In genomic region chr16:8494268-8494667, GRCm38 (mm10) we compare ENCODE assay signal across 8 mouse cellular contexts. TPM values are rescaled to one million over a fixed set of nuclear protein-coding genes. Genes with fewer than 3 reads are reported as not detected.
DNase-seq lines count a peak whose midpoint lies in the region; ATAC-seq and TF ChIP-seq lines count a peak whose summit lies in the region.

No protein-coding gene starts in this region.

- peak; percentile 66 for TF ChIP-seq CTCF in bone marrow macrophage, adult 2 months (IDR thresholded peaks at IDR 0.05; ENCODE audit: low read depth, low read length)

- no peak overlapping the region for H3K9ac ChIP-seq in ES-E14 (ENCODE audit: insufficient read depth, low read depth, low read length, poor library complexity, severe bottlenecking)
- no peak overlapping the region for H3K9ac ChIP-seq in embryonic facial prominence, embryonic 12.5 days
- H3K9ac ChIP-seq in heart, embryonic 14.5 days (ENCODE audit: low read length): no peak overlapping the region
- H3K9ac ChIP-seq in liver, embryonic 16.5 days (ENCODE audit: low read depth, low read length): no peak overlapping the region

- no peak for TF ChIP-seq POLR2A in bone marrow macrophage, adult 2 months (IDR thresholded peaks at IDR 0.05; ENCODE audit: borderline replicate concordance, low read depth, low read length)

- peak; percentile 70 for DNase-seq in ES-E14 (ENCODE audit: low read depth, low spot score)
- peak; percentile 76 for DNase-seq in kidney, postnatal 10 days
- peak; percentile 52 for DNase-seq in ovary, adult 18-20 months (ENCODE audit: low spot score)
- peak; percentile 18 to 72 for DNase-seq in thymus, postnatal 10 days (ENCODE audit: low spot score in 2 of 2)

- H3K4me1 ChIP-seq in ES-E14 (ENCODE audit: control insufficient read depth in 2 of 2, insufficient read depth in 2 of 2, low read length in 2 of 2, poor library complexity in 1 of 2): peaks cover 0 to 3% of the 10 kb centered on the region in 2 experiments; a peak in 2 of 4 replicates
- no peaks in the 10 kb centered on the region for H3K4me1 ChIP-seq in bone marrow macrophage, adult 2 months (ENCODE audit: control insufficient read depth, insufficient read depth, low read length)
- no peaks in the 10 kb centered on the region for H3K4me1 ChIP-seq in embryonic facial prominence, embryonic 12.5 days
- H3K4me1 ChIP-seq in heart, embryonic 14.5 days (ENCODE audit: control insufficient read depth in 2 of 2, insufficient read depth in 2 of 2, low read length in 2 of 2): peaks cover 0 to 6% of the 10 kb centered on the region in 2 experiments; a peak in 1 of 4 replicates
- H3K4me1 ChIP-seq in liver, embryonic 16.5 days (ENCODE audit: control insufficient read depth, low read depth, low read length): no peaks in the 10 kb centered on the region

- WGBS in embryonic facial prominence, embryonic 12.5 days: 21% methylated on average over 4 of the region's 4 CpGs
- 15% methylated on average over 4 of the region's 4 CpGs for WGBS in heart, embryonic 14.5 days
- 24% methylated on average over 4 of the region's 4 CpGs for WGBS in liver, embryonic 16.5 days (ENCODE audit: insufficient replicate concordance)

- ATAC-seq in embryonic facial prominence, embryonic 12.5 days (ENCODE audit: insufficient number of reproducible peaks, insufficient read depth, low FRiP score, low TSS enrichment): peak; percentile 53; the same call in 1 of the 2 replicates
- ATAC-seq in heart, embryonic 14.5 days (ENCODE audit: insufficient number of reproducible peaks, insufficient read depth, low FRiP score, low read depth): peak; percentile 62; the same call in 1 of the 2 replicates
- ATAC-seq in liver, embryonic 16.5 days (ENCODE audit: low read depth): 0 out of 2 replicates have a peak, but pooled peaks have one; percentile 58

- H3K27ac ChIP-seq in ES-E14 (ENCODE audit: insufficient read depth, low read depth, low read length, poor library complexity, severe bottlenecking): no peak overlapping the region
- no peak overlapping the region for H3K27ac ChIP-seq in bone marrow macrophage, adult 2 months (ENCODE audit: insufficient read depth, low read depth, low read length)
- H3K27ac ChIP-seq in embryonic facial prominence, embryonic 12.5 days: no peak overlapping the region
- H3K27ac ChIP-seq in heart, embryonic 14.5 days (replicated peaks in 1 of 2; ENCODE audit: control insufficient read depth in 1 of 2, insufficient read depth in 1 of 2, low read depth in 2 of 2, low read length in 2 of 2): no peak overlapping the region
- no peak overlapping the region for H3K27ac ChIP-seq in liver, embryonic 16.5 days (ENCODE audit: low read length)

- in situ Hi-C loops in ES-E14 (cut with MboI; ENCODE audit: low sequenced_read_pairs in 2 of 2, unreplicated experiment in 2 of 2): loop anchor here (5.0 to 10.0 kb wide), 3 partner anchors 79 to 183 kb away; partner anchors contain the start of gene Carhsp1 (in 1 of the 2)

- H3K36me3 ChIP-seq in ES-E14 (ENCODE audit: control insufficient read depth, insufficient read depth, low read length, poor library complexity, severe bottlenecking): peaks cover 4% of the 10 kb centered on the region; the same call in 1 of the 2 replicates
- H3K36me3 ChIP-seq in embryonic facial prominence, embryonic 12.5 days: 0 out of 2 replicates have a peak, but pooled peaks cover 5% of the 10 kb centered on the region
- H3K36me3 ChIP-seq in heart, embryonic 14.5 days (ENCODE audit: control insufficient read depth, insufficient read depth, low read length): peaks cover 9% of the 10 kb centered on the region; the same call in 1 of the 2 replicates
- no peaks in the 10 kb centered on the region for H3K36me3 ChIP-seq in liver, embryonic 16.5 days (ENCODE audit: control insufficient read depth, insufficient read depth)

- no peak overlapping the region for H3K4me2 ChIP-seq in embryonic facial prominence, embryonic 12.5 days (replicated peaks)
- no peak overlapping the region for H3K4me2 ChIP-seq in heart, embryonic 14.5 days (ENCODE audit: low read length)
- H3K4me2 ChIP-seq in liver, embryonic 16.5 days (ENCODE audit: low read depth, low read length): no peak overlapping the region

- H3K27me3 ChIP-seq in embryonic facial prominence, embryonic 12.5 days: no peaks in the 10 kb centered on the region
- H3K27me3 ChIP-seq in heart, embryonic 14.5 days (ENCODE audit: control insufficient read depth, insufficient read depth, low read length): no peaks in the 10 kb centered on the region
- no peaks in the 10 kb centered on the region; the same call in 1 of the 2 replicates for H3K27me3 ChIP-seq in liver, embryonic 16.5 days (ENCODE audit: control insufficient read depth, insufficient read depth, low read depth, low read length)

- H3K9me3 ChIP-seq in ES-E14 (ENCODE audit: control insufficient read depth, insufficient read depth, low read depth, low read length): no peaks in the 10 kb centered on the region
- no peaks in the 10 kb centered on the region; the same call in 1 of the 2 replicates for H3K9me3 ChIP-seq in embryonic facial prominence, embryonic 12.5 days
- H3K9me3 ChIP-seq in heart, embryonic 14.5 days (ENCODE audit: control insufficient read depth, low read length): no peaks in the 10 kb centered on the region
- H3K9me3 ChIP-seq in liver, embryonic 16.5 days (replicated peaks; ENCODE audit: control insufficient read depth, low read length): no peaks in the 10 kb centered on the region

- H3K4me3 ChIP-seq in ES-E14 (ENCODE audit: insufficient read depth in 1 of 2, low read depth in 1 of 2, low read length in 2 of 2, poor library complexity in 1 of 2, severe bottlenecking in 1 of 2): no peak overlapping the region
- H3K4me3 ChIP-seq in bone marrow macrophage, adult 2 months (ENCODE audit: insufficient read depth, low read length): no peak overlapping the region
- no peak overlapping the region for H3K4me3 ChIP-seq in embryonic facial prominence, embryonic 12.5 days
- no peak overlapping the region for H3K4me3 ChIP-seq in heart, embryonic 14.5 days (ENCODE audit: control insufficient read depth in 1 of 2, insufficient read depth in 1 of 2, low read depth in 1 of 2, low read length in 2 of 2)
- no peak overlapping the region for H3K4me3 ChIP-seq in liver, embryonic 16.5 days (ENCODE audit: low read depth, low read length)

TF ChIP-seq in ES-E14, 5 proteins besides CTCF, POLR2A, EP300 and RAD21:
- TF ChIP-seq MAFK (IDR thresholded peaks at IDR 0.05; ENCODE audit: insufficient read depth, low read depth, low read length): no peak
- TF ChIP-seq CHD2 (IDR thresholded peaks at IDR 0.05; ENCODE audit: low read depth, low read length): no peak
- TF ChIP-seq ZC3H11A (IDR thresholded peaks at IDR 0.05; ENCODE audit: borderline replicate concordance, low read depth, low read length): peak; percentile 94

RNA-seq across cellular contexts. Expression of gene Abat, which starts 19.0 kb away (rescaled TPM):
- 2.3 and 4.3 TPM in 2 replicates for total RNA-seq in ES-E14 (2012; rRNA removed)
- not detected in 2 replicates for polyA plus RNA-seq in bone marrow macrophage, adult 2 months (2012; ENCODE audit: insufficient read depth, insufficient read length, missing spikeins)
- 35.8 and 37.6 TPM in 2 replicates for polyA plus RNA-seq in embryonic facial prominence, embryonic 12.5 days (2016; fragmentation: Nextera tagmentation; extraction: Ambion mirVana)
- 27.6 and 30.3 TPM in 2 replicates for polyA plus RNA-seq in heart, embryonic 14.5 days (2014; fragmentation: Nextera tagmentation; extraction: Ambion mirVana)
- 37.8 and 46.2 TPM in 2 replicates for polyA plus RNA-seq in liver, embryonic 16.5 days (2015; fragmentation: Nextera tagmentation; extraction: Ambion mirVana)

RNA-seq across cellular contexts. Expression of gene Mettl22, which starts 23.7 kb away (rescaled TPM):
- total RNA-seq in ES-E14 (2012; rRNA removed): 15.5 and 21.6 TPM in 2 replicates
- 6.1 and 9.7 TPM in 2 replicates for polyA plus RNA-seq in bone marrow macrophage, adult 2 months (2012; ENCODE audit: insufficient read depth, insufficient read length, missing spikeins)
- 16.2 and 21.4 TPM in 2 replicates for polyA plus RNA-seq in embryonic facial prominence, embryonic 12.5 days (2016; fragmentation: Nextera tagmentation; extraction: Ambion mirVana)
- 41.8 and 45.3 TPM in 2 replicates for polyA plus RNA-seq in heart, embryonic 14.5 days (2014; fragmentation: Nextera tagmentation; extraction: Ambion mirVana)
- polyA plus RNA-seq in liver, embryonic 16.5 days (2015; fragmentation: Nextera tagmentation; extraction: Ambion mirVana): 5.9 and 7.5 TPM in 2 replicates

Comparison
In these comparisons a context has a peak if more than half of its experiments do, and no peak if none do; other contexts are left out.
1. RNA of gene Abat, which starts 19.0 kb away (polyA plus RNA-seq): 37.8 to 46.2 TPM in liver, embryonic 16.5 days, 35.8 to 37.6 TPM in embryonic facial prominence, embryonic 12.5 days and 27.6 to 30.3 TPM in heart, embryonic 14.5 days; not detected in bone marrow macrophage, adult 2 months; every median in the first group is over 10 times any median in the second.
2. Peak in every context shown above with its lines, with median percentiles within 50 percentile points of each other: DNase-seq and ATAC-seq.